Mouse (Mus musculus): Measurements from ENCODE around the gene Rnf114. TPM values are rescaled to one million over a fixed set of nuclear protein-coding genes. Genes with fewer than 3 reads are reported as not detected.

Rnf114 gene
- total RNA-seq, 4 experiments from 2014 or later, result 40.8 to 45.8 (median 43.0) TPM

GRCm38 (mm10) chr2:167503253-167503895 is 10.9 kb downstream of the Rnf114 start:
- DNase-seq (ENCODE audit: low spot score in 2 of 2), result peak; percentile 72 to 73

- peak in 1 of 2 experiments; percentile 37 for DNase-seq (ENCODE audit: low spot score in 2 of 2)
Measured at GRCm38 (mm10) chr2:167503896-167504349, 11.5 kb downstream of the Rnf114 start.

GRCm38 (mm10) chr2:167505127-167505526 is 12.7 kb downstream of the Rnf114 start:
- no peak for DNase-seq (ENCODE audit: low spot score in 2 of 2)

GRCm38 (mm10) chr2:167506546-167507260 is 14.3 kb downstream of the Rnf114 start:
- DNase-seq (ENCODE audit: low spot score in 2 of 2), result no peak

- no peak for DNase-seq (ENCODE audit: low spot score in 2 of 2)
Measured at GRCm38 (mm10) chr2:167507719-167508385, 15.4 kb downstream of the Rnf114 start.

DNA sequence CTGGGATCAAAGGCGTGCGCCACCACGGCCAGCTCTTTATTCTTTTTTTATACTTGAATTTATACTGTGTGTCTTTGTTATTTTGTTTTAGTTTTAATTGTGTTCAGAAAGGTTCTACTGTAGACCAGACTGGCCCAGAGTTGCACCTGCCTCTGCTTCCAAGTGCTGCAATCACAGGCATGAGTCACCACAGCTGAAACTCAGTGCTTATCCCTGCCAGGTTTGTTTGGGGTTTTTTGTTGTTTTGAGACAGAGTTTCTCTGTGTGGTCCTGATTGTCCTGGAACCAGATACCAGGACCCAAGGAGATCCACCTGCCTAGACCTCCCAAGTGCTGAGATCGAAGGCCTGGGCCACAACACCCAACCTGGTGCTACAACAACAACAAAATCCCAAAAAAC is 16.1 kb downstream of the Rnf114 start:
- DNase-seq (ENCODE audit: low spot score in 2 of 2), result no peak

DNA sequence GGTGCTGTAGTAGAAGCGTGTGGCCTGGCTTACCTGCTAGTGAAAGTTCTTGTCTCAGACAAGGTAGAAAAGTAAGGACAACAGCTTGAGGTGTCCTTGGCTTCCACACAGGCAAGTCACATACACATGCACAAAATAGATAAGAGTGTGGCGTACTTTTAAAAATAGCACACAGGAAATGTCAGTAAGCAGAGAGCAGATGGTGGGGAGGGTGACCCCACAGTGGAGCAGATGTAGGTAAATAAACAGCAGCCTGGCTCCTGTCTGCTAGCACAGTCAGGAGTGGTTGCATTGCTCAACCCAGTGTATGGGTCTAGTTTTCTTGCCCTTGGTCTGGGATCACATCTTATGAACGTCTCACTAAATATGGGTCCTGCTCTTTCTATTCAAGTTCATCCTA is 18.0 kb downstream of the Rnf114 start:
- no peak for DNase-seq (ENCODE audit: low spot score in 2 of 2)

DNA sequence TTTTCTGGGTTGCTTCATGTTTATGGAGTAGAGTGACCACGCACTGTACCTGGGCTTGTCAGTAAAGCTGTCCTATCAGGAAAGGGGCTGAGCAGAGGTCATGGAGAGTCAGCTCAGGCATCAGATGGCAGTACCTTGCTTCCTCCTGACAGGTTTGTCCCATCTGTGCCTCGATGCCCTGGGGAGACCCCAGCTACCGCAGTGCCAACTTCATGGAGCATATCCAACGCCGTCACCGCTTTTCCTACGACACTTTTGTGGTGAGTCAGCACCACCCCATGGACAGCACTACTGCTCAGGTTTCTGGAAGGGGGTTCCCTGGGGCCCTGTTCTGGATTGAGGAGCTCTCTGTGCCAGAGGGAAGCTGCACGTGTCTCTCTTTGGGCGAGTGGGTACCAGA is 19.9 kb downstream of the Rnf114 start:
- DNase-seq (ENCODE audit: low spot score in 2 of 2), result no peak

GRCm38 (mm10) chr2:167512970-167513369 is 20.5 kb downstream of the Rnf114 start:
- DNase-seq (ENCODE audit: low spot score in 2 of 2), result no peak

DNA sequence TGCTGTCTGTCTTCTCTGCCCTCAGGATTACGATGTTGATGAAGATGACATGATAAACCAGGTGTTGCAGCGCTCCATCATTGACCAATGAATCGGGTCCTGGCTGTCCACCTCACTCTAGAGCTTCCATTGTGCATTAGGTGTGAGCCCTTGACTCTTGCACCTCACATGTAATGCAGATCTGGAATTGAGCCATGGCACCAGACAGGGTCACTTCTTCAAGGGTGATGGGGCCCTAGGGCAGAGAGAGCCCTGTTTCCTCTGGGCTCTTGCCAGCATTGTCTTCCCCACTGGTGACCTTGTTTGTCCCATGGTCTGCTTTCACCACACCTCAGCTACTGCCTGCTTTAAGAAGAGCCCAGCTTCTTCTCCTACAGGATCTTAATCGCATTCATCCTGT is 22.2 kb downstream of the Rnf114 start:
- no peak for DNase-seq (ENCODE audit: low spot score in 2 of 2)

- DNase-seq (ENCODE audit: low spot score in 2 of 2), result peak in 1 of 2 experiments; percentile 56
Measured at GRCm38 (mm10) chr2:167515688-167516087, 23.2 kb downstream of the Rnf114 start.

GRCm38 (mm10) chr2:167519606-167520252 is 27.3 kb downstream of the Rnf114 start:
- no peak for DNase-seq (ENCODE audit: low spot score in 2 of 2)

GRCm38 (mm10) chr2:167528278-167528677 is 35.8 kb downstream of the Rnf114 start:
- no peak for DNase-seq (ENCODE audit: low spot score in 2 of 2)

DNA sequence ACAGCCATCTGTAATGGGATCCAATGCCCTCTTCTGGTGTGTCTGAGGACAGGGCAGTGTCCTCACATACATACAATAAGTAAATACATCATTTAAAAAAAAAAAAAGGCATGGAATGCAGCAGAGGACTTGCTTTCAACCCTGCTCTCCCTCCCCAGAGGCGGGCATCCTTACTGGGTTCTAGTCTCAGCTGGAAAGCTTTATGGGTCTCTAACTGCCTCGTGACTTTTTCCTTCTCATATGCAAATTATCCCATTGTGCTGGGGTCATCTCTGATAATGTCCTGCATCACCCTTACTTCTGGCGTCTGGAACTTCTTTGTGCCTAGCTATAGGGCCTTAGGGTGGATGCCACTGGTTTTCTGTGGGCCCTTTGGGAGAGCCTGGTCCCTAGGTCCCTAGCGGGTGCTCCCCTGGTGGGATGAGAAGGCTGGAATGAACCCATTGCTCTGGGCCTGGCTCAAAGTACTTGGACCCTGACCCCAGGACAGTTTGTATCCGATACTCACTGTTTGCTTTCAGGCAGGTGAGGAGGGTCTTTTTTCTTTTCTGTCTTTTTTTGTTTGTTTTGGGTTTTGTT is 37.6 kb downstream of the Rnf114 start:
- DNase-seq (ENCODE audit: low spot score in 2 of 2), result no peak

DNA sequence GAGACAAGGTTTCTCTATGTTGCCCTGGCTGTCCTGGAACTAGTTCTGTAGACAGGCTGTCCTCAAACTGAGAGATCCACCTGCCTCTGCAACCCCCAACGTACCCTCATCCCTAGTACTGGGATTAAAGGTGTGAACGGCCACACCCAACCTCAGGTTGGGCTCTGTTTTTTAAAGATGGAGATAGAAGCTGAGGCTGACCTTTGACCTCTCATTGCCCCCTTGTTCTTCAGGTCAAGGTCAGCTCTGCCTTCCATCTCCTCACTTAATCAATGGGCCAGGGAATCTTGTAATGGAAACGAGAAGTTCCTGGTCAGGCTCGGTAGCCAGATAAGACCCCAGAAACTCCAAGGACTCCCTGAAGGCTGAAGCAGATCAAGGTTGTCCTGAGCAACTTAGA is 38.1 kb downstream of the Rnf114 start:
- no peak for DNase-seq (ENCODE audit: low spot score in 2 of 2)

GRCm38 (mm10) chr2:167532131-167532530 is 39.7 kb downstream of the Rnf114 start:
- no peak for DNase-seq (ENCODE audit: low spot score in 2 of 2)

DNA sequence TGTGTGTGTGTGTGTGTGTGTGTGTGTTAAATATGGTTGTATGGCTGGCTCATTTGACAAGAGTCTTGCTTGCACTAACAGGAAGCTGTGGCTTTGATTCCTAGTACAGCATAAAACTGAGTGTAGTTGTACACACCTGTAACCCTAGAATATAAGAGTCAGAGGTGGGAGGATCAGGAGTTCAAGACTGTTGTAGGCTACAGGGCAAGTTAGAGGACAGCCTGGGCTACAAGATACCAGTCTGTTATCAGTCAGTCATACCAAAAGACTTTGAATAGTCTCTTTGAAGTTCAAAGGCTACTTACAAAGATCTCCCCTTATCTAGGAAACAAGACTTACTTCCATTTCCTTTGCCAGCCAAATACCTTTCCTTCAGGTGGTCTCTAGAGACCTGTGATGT is 41.4 kb downstream of the Rnf114 start:
- DNase-seq (ENCODE audit: low spot score in 2 of 2), result no peak

- DNase-seq (ENCODE audit: low spot score in 2 of 2), result no peak
Measured at GRCm38 (mm10) chr2:167536320-167536945, 44.0 kb downstream of the Rnf114 start.

DNA sequence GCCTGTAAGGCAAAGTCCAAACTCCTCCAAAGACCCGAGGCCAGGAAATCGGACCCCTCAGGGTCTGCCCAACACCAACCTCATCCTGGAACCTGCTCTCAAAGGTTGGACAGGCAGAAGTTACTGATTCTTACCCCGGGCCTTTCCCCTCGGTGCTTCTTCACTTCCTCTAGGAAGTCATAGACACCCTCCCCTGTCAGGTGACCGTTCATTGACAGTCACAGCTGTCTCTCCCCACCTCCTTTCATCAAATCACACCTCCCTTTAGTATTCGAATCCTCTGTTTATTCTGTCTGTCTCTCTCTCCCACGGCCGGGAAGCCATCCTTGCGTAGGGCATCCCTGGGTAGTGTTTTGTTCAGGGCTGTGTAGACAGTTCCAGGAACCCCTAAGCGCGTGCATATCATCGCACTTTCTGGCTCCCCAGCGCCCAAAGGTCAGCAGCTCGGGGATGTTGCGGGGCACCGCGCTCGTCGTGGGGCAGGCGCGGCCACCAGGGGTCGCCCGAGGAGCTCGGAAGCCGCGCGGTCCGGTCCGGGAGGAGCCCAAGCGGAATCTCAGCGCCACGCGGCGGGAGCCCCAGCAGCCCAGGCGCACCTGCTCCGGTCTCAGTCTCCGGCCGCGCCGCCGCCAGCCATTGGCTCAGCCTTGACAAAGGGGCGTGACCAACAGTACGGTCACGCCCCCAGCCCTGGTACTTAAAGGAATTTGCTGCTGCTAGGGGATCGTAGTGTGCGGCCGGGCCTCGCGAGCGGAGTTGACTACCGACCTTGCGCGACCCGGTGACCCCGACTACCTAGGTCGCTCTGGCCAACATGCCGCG is 45.2 kb downstream of the Rnf114 start, which contains the start of gene Snai1:
Gene Snai1, plus strand, starts transcription at position 720 of the 822 bp plus-strand sequence.
- peak; percentile 93 to 96 for DNase-seq (ENCODE audit: low spot score in 2 of 2)

DNA sequence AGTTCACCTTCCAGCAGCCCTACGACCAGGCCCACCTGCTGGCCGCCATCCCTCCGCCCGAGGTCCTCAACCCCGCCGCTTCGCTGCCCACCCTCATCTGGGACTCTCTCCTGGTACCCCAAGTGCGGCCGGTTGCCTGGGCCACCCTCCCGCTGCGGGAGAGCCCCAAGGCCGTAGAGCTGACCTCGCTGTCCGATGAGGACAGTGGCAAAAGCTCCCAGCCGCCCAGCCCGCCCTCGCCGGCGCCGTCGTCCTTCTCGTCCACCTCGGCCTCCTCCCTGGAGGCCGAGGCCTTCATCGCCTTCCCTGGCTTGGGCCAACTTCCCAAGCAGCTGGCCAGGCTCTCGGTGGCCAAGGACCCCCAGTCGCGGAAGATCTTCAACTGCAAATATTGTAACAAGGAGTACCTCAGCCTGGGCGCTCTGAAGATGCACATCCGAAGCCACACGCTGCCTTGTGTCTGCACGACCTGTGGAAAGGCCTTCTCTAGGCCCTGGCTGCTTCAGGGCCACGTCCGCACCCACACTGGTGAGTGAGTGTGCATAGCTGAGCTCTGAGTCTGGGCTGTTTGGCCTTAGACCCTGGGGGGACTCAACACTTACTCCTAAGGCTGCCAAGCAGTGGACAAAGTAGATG is 46.3 kb downstream of the Rnf114 start:
- no peak for DNase-seq (ENCODE audit: low spot score in 2 of 2)
